Mouse (Mus musculus): ENCODE measurements around the gene Gpr179. TPM values are rescaled to one million over a fixed set of nuclear protein-coding genes. Genes with fewer than 3 reads are reported as not detected.
"Not testable (repeated sequence)": the region's sequence is repeated elsewhere in the genome, so short reads cannot be mapped to it uniquely, and the experiment has no call there.

Gpr179 gene
- total RNA-seq, 2 experiments from 2014 or later, result 0.18 to 0.37 TPM

GRCm38 (mm10) chr11:97314110-97314509, 37.8 kb downstream of the Gpr179 start:
- peak; percentile 33 for TF ChIP-seq CTCF (IDR thresholded peaks at IDR 0.05)
- intact Hi-C loops (cut with DNase I), result loop anchor here (10.0 kb wide), 1 partner anchor 239 kb away; no protein-coding TSS in a partner anchor
- Histone ChIP-seq H3K4me3 (no peak overlapping the region), H3K27ac (no peak overlapping the region)
- DNase-seq (ENCODE audit: extremely low spot score in 1 of 2, low spot score in 2 of 2), result no peak

GRCm38 (mm10) chr11:97312871-97313270, 39.0 kb downstream of the Gpr179 start:
- not testable (repeated sequence) for DNase-seq (ENCODE audit: extremely low spot score in 1 of 2, low spot score in 2 of 2); H3K27ac ChIP-seq; H3K4me3 ChIP-seq
- intact Hi-C loops (cut with DNase I), result loop anchor here (10.0 kb wide), 1 partner anchor 238 kb away; no protein-coding TSS in a partner anchor

- intact Hi-C loops (cut with DNase I), result loop anchor here (10.0 kb wide), 1 partner anchor 236 kb away; no protein-coding TSS in a partner anchor
- 0 out of 2 replicates have a peak overlapping the region, but pooled peaks have one; percentile 0 for H3K4me3 ChIP-seq
- H3K27ac ChIP-seq, result peak overlapping the region; percentile 75; the same call in 1 of the 2 replicates
- DNase-seq (ENCODE audit: extremely low spot score in 1 of 2, low spot score in 2 of 2), result no peak
- TF ChIP-seq CTCF (IDR thresholded peaks at IDR 0.05), result peak; percentile 49
Observed at GRCm38 (mm10) chr11:97310895-97311631, 40.8 kb downstream of the Gpr179 start.

- Histone ChIP-seq H3K4me3 (peak overlapping the region; percentile 48), H3K27ac (peak overlapping the region; percentile 70)
- peak; percentile 73 for TF ChIP-seq CTCF (IDR thresholded peaks at IDR 0.05)
- peak; percentile 67 to 76 for DNase-seq (ENCODE audit: extremely low spot score in 1 of 2, low spot score in 2 of 2)
- intact Hi-C loops (cut with DNase I), result loop anchor here (10.0 kb wide), 1 partner anchor 235 kb away; no protein-coding TSS in a partner anchor
Observed at GRCm38 (mm10) chr11:97309911-97310571, 41.8 kb downstream of the Gpr179 start.

- peak; percentile 32 to 43 for DNase-seq (ENCODE audit: extremely low spot score in 1 of 2, low spot score in 2 of 2)
- TF ChIP-seq CTCF (IDR thresholded peaks at IDR 0.05), result no peak
- Histone ChIP-seq H3K4me3 (peak overlapping the region; percentile 48), H3K27ac (peak overlapping the region; percentile 70)
- intact Hi-C loops (cut with DNase I), result no loop called here
Observed at GRCm38 (mm10) chr11:97309451-97309836, 42.4 kb downstream of the Gpr179 start.

- DNase-seq (ENCODE audit: extremely low spot score in 1 of 2, low spot score in 2 of 2), result no peak
- intact Hi-C loops (cut with DNase I), result no loop called here
- Histone ChIP-seq H3K4me3 (no peak overlapping the region), H3K27ac (no peak overlapping the region)
- TF ChIP-seq CTCF (IDR thresholded peaks at IDR 0.05), result no peak
Observed at GRCm38 (mm10) chr11:97308806-97309450, 42.9 kb downstream of the Gpr179 start.

GRCm38 (mm10) chr11:97307294-97308069, 44.4 kb downstream of the Gpr179 start:
- DNase-seq (ENCODE audit: extremely low spot score in 1 of 2, low spot score in 2 of 2), result no peak
- TF ChIP-seq CTCF (IDR thresholded peaks at IDR 0.05), result no peak
- intact Hi-C loops (cut with DNase I), result no loop called here
- H3K4me3 ChIP-seq, result no peak overlapping the region
- no peak overlapping the region for H3K27ac ChIP-seq

- Histone ChIP-seq H3K4me3 (no peak overlapping the region), H3K27ac (no peak overlapping the region)
- TF ChIP-seq CTCF (IDR thresholded peaks at IDR 0.05), result no peak
- no peak for DNase-seq (ENCODE audit: extremely low spot score in 1 of 2, low spot score in 2 of 2)
- intact Hi-C loops (cut with DNase I), result no loop called here
Observed at GRCm38 (mm10) chr11:97304631-97305030, 47.2 kb downstream of the Gpr179 start.

- no peak for DNase-seq (ENCODE audit: extremely low spot score in 1 of 2, low spot score in 2 of 2)
- intact Hi-C loops (cut with DNase I), result no loop called here
- TF ChIP-seq CTCF (IDR thresholded peaks at IDR 0.05), result no peak; the same call in 1 of the 2 replicates
- Histone ChIP-seq H3K27ac (peak overlapping the region; percentile 47), H3K4me3 (no peak overlapping the region)
Observed at GRCm38 (mm10) chr11:97302231-97302781, 49.6 kb downstream of the Gpr179 start.

GRCm38 (mm10) chr11:97301406-97301805, 50.5 kb downstream of the Gpr179 start:
- no peak for DNase-seq (ENCODE audit: extremely low spot score in 1 of 2, low spot score in 2 of 2)
- no peak for TF ChIP-seq CTCF (IDR thresholded peaks at IDR 0.05)
- Histone ChIP-seq H3K4me3 (no peak overlapping the region), H3K27ac (no peak overlapping the region)
- intact Hi-C loops (cut with DNase I), result no loop called here

- H3K4me3 ChIP-seq, result no peak overlapping the region
- no peak for TF ChIP-seq CTCF (IDR thresholded peaks at IDR 0.05)
- H3K27ac ChIP-seq, result no peak overlapping the region
- intact Hi-C loops (cut with DNase I), result no loop called here
- no peak for DNase-seq (ENCODE audit: extremely low spot score in 1 of 2, low spot score in 2 of 2)
Observed at GRCm38 (mm10) chr11:97299939-97300338, 51.9 kb downstream of the Gpr179 start.

All from left cerebral cortex, adult 2 months (tissue).